Mouse (Mus musculus): ENCODE results near the gene Cdk17. TPM values are rescaled to one million over a fixed set of nuclear protein-coding genes. Genes with fewer than 3 reads are reported as not detected.
A peak's percentile ranks its signal among the peaks of the same experiment; 100 is the strongest.

Cdk17 gene
- 1 to 10 TPM; 5.4 to 6.1 TPM for total RNA-seq (2021)
- long read RNA-seq, experiment 1, transcript Cdk17-201 (17 exons, 3,615 nt): major isoform, 10 of 11 reads
- long read RNA-seq, experiment 1, partial matches to known transcripts: 1 of 11 reads
- long read RNA-seq, experiment 1, other reads (novel, unspliced or antisense): 0 of 11 reads
- long read RNA-seq, experiment 2, transcript Cdk17-201 (17 exons, 3,615 nt): major isoform, 9 of 11 reads
- long read RNA-seq, experiment 2, partial matches to known transcripts: 1 of 11 reads
- long read RNA-seq, experiment 2, other reads (novel, unspliced or antisense): 1 of 11 reads

DNA sequence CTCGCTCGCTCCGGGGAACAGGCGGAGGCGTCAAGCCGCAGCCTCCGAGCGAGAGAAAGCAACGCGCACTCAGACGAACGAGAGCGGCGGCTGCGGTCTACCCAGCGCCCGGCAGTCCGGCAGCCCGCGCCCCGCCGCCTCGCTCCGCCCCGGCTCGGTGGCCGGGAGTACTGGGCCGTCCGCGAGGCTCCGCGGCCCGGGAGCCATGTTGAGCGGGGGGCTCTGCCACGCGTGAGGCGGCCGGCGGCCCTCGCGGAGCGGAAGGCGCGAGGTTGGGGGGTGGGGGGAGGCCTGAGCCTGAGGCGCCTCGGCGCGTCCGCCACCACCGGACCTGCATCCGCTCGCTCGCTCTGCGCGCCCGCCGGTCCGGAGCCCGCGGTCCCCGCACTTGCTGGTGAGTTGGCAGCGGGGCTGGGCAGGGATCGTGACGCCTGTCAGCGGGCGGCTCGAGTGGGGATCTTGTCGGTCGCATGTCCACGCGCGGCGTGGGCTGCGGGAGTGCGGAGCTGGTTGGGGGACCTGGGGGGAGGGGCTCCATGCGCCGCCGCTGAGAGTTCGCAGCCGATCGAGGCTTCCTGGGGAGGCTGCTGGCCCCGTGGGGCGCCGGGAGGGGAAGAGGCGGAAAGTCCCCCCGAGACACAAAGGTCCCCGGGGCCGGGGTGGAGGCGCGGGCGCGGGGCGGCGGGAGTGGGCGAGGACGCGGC lies at the start of gene Cdk17:
TSS of gene Cdk17 (plus strand) at position 69 of the 704 bp plus-strand sequence.
- DNase-seq: peak; percentile 80
- TF ChIP-seq CTCF (IDR thresholded peaks at IDR 0.05): no peak
- intact Hi-C loops (cut with DNase I): loop anchor here (1.0 to 5.0 kb wide), 4 partner anchors 71 to 266 kb away; no protein-coding TSS in a partner anchor
- Histone ChIP-seq H3K4me3 (peak within 1 kb of the TSS; percentile 98), H3K27ac (peak within 1 kb of the TSS; percentile 96)

GRCm38 (mm10) chr10:93111412-93111811 lies 49.3 kb upstream of the Cdk17 start:
- DNase-seq: no peak
- Histone ChIP-seq H3K4me3 (no peak overlapping the region), H3K27ac (no peak overlapping the region)
- TF ChIP-seq CTCF (IDR thresholded peaks at IDR 0.05): no peak
- intact Hi-C loops (cut with DNase I): no loop called here

GRCm38 (mm10) chr10:93112021-93112420 lies 48.7 kb upstream of the Cdk17 start:
- H3K4me3 ChIP-seq: no peak overlapping the region
- no peak for TF ChIP-seq CTCF (IDR thresholded peaks at IDR 0.05)
- DNase-seq: no peak
- H3K27ac ChIP-seq: no peak overlapping the region
- intact Hi-C loops (cut with DNase I): no loop called here

DNA sequence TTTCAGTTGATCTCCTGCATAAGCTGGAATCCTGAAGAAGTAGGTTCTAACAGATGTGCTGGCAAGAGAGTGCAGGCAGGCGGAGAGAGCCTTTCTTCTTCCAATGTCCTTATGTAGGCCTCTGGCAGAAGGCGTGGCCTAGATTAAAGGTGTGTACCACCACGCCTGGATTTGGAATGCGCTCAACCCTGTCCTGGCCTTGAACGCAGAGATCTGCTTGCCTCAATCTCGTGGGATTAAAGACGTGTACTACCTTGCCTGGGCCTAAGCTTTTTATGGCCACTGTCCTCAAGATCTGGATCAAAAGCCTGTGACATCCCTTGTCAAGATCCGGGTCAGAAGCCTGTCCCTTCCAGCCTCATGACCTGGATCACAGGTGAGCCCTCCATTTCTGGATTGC lies 46.7 kb upstream of the Cdk17 start:
- Histone ChIP-seq H3K4me3 (no peak overlapping the region), H3K27ac (no peak overlapping the region)
- TF ChIP-seq CTCF (IDR thresholded peaks at IDR 0.05): no peak
- no peak for DNase-seq
- intact Hi-C loops (cut with DNase I): no loop called here

GRCm38 (mm10) chr10:93114782-93115181 lies 45.9 kb upstream of the Cdk17 start:
- intact Hi-C loops (cut with DNase I): no loop called here
- TF ChIP-seq CTCF (IDR thresholded peaks at IDR 0.05): no peak
- no peak overlapping the region for H3K27ac ChIP-seq

DNA sequence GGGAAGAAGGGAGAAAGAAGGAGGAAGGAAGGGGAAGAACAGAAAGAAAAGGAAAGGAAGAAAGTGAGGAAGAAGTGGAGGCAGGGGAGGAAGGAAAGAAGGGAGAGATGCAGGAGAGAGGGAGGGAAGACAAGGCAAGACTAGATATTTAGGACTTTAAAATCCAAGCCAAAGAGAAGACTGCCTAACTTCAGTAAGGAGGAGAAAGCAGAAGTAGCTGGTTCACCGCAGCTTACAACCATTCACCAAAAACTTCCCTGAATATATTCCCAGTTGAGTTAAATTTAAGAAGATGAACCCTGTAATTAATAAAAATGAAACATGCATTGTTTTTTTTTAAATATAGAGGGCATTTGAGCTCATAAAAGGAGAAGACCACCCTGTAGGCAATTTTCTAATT lies 44.9 kb upstream of the Cdk17 start:
- no peak overlapping the region for H3K4me3 ChIP-seq
- no peak for DNase-seq
- no peak for TF ChIP-seq CTCF (IDR thresholded peaks at IDR 0.05)
- H3K27ac ChIP-seq: no peak overlapping the region
- intact Hi-C loops (cut with DNase I): no loop called here

More at GRCm38 (mm10) chr10:93114782-93115181, 45.9 kb upstream of the Cdk17 start:
- H3K4me3 ChIP-seq: no peak overlapping the region
- DNase-seq: no peak

DNA sequence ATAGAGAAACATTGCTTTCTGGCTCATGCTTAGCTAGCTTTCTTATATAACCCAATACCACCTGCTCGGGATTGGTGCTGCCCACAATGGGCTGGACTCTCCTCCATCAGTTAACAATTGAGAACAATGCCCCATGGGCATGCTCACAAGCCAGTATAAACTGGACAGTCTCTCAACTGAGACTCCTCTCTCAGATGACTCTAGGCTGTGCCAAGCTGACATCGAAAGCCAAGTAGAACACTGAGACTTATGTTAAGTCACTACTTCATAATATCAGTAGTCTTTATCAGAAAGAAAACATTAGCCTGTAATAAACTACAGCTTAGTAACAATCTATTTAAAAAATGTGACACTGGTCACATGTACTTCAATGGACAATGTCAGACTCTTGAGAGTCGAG lies 44.0 kb upstream of the Cdk17 start:
- Histone ChIP-seq H3K4me3 (no peak overlapping the region), H3K27ac (no peak overlapping the region)
- intact Hi-C loops (cut with DNase I): no loop called here
- no peak for TF ChIP-seq CTCF (IDR thresholded peaks at IDR 0.05)
- DNase-seq: no peak

- Histone ChIP-seq H3K27ac (no peak overlapping the region), H3K4me3 (no peak overlapping the region)
- intact Hi-C loops (cut with DNase I): no loop called here
- DNase-seq: no peak
- TF ChIP-seq CTCF (IDR thresholded peaks at IDR 0.05): no peak
These were observed 40.9 kb upstream of the Cdk17 start for GRCm38 (mm10) chr10:93119809-93120208.

GRCm38 (mm10) chr10:93121262-93121860 lies 39.3 kb upstream of the Cdk17 start:
- TF ChIP-seq CTCF (IDR thresholded peaks at IDR 0.05): no peak
- no peak overlapping the region for H3K27ac ChIP-seq
- H3K4me3 ChIP-seq: no peak overlapping the region
- DNase-seq: no peak
- intact Hi-C loops (cut with DNase I): no loop called here

DNA sequence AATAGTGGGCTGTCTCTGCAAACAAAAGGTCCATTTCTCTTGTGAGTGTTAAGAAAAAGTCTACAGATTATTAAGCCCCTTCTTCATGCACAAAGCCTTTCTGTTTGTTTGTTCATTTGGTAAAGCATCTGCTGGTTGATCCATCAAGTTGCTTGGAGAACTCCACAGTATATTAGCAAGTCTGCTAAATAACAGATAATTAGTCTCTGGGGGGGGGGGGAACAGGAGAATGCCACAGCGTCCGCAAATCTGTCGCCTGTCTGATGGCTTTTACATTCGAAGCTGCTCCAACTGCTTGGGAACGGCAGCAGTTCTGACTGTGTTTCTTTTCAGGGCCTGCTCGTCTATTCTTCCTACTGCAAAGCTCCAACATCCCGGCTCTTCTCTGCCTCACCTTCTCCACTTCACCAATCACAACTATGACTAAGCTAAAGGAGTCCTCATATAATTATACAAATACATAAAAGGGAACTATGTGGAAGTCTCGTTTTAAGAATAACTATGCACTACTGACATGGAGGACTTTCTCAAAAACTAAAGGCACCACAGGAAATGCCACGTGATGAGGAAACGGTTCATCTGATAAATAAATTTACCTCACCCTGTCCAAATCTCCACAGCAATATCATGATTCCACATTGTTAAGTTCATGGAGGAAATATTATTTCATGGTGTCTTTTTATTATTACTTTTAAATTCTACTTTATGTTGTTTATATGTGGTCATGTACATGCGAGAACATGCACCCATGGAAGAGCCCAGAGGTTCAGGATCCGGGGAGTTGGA lies 38.1 kb upstream of the Cdk17 start:
- no peak overlapping the region for H3K4me3 ChIP-seq
- H3K27ac ChIP-seq: peak overlapping the region; percentile 74; the same call in 1 of the 2 replicates
- intact Hi-C loops (cut with DNase I): no loop called here
- no peak for TF ChIP-seq CTCF (IDR thresholded peaks at IDR 0.05)
- DNase-seq: no peak

DNA sequence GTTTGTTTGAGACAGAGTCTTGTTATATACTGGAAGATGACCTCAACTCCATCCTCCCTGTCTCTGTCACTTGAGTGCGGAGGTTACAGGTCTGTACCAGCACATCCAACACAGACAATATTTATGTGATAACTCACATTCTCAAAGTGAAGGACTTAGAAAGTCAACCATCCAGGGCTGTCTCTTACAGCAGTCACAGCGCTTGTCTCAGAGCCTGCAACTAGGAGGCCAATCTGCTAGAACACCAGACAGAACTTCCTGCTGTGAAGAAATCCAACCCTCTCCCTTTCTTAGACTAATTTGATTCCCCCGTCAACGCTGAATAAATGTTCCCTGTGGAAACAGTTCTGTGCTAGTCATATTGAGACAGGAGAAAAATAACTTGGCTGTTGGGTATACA lies 37.4 kb upstream of the Cdk17 start:
- no peak for DNase-seq
- intact Hi-C loops (cut with DNase I): no loop called here
- no peak for TF ChIP-seq CTCF (IDR thresholded peaks at IDR 0.05)
- H3K27ac ChIP-seq: peak overlapping the region; percentile 74
- no peak overlapping the region for H3K4me3 ChIP-seq

GRCm38 (mm10) chr10:93123957-93124613 lies 36.6 kb upstream of the Cdk17 start:
- intact Hi-C loops (cut with DNase I): no loop called here
- Histone ChIP-seq H3K4me3 (peak overlapping the region; percentile 53), H3K27ac (peak overlapping the region; percentile 74)
- TF ChIP-seq CTCF (IDR thresholded peaks at IDR 0.05): no peak
- peak; percentile 61 for DNase-seq

Measured in gastrocnemius, adult 2 months (tissue).